Mouse (Mus musculus): ENCODE measurements at regions not wholly inside any gene's neighbourhood (a gene's known extent, or its start where the extent isn't known, plus 50 kb on each side); places are given as distances from the start of the nearest gene placed in this dataset.

GRCm38 (mm10) chr11:113178375-113178774 lies 396.4 kb downstream of the Sox9 start:
- TF ChIP-seq CTCF (IDR thresholded peaks at IDR 0.05; ENCODE audit: borderline replicate concordance, insufficient read depth, low read length) (no peak), POLR2A (IDR thresholded peaks at IDR 0.05; ENCODE audit: low read depth, low read length) (no peak)

All from embryonic fibroblast, embryonic 13.5 days (primary cell).